Mouse (Mus musculus): ENCODE measurements at regions not wholly inside any gene's neighbourhood (a gene's known extent, or its start where the extent isn't known, plus 50 kb on each side); places are given as distances from the start of the nearest gene placed in this dataset.

DNA sequence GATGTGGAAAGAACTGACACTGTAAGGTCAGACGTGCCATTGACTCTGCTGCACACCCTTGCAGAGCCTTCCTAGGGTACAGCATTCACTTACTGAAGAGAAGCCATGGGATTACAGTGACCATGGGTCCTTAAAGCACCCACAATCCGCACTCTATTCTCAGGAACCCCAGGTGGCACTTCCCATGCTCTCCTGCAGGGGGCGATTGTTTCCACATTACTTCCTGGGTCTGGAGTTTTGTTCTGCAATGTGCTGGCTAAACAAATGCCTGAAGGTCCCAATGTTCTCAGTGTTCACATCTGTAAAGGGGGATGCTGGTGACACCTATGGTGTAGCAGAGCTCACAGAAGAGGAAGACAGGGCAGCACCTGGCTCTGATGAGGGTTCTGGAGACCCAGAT, 198.0 kb downstream of the Gm26897 start:
- Histone ChIP-seq H3K27ac (replicated peaks; ENCODE audit: low read depth, low read length) (no peak overlapping the region), H3K4me1 (ENCODE audit: control insufficient read depth, insufficient read depth, low read length) (no peaks in the 10 kb centered on the region), H3K27me3 (ENCODE audit: control insufficient read depth, insufficient read depth, low read length) (no peaks in the 10 kb centered on the region), H3K36me3 (ENCODE audit: control insufficient read depth, insufficient read depth, low read length) (no peaks in the 10 kb centered on the region), H3K9ac (ENCODE audit: low read length) (no peak overlapping the region), H3K4me3 (ENCODE audit: low read depth, low read length) (no peak overlapping the region), H3K9me3 (ENCODE audit: control insufficient read depth, low read length) (no peaks in the 10 kb centered on the region), H3K4me2 (ENCODE audit: low read depth, severe bottlenecking) (no peak overlapping the region)
- ATAC-seq (ENCODE audit: insufficient number of reproducible peaks, low FRiP score, low TSS enrichment, low read depth) = no peak
- WGBS = 67% methylated on average over 3 of the region's 3 CpGs
- no peak for DNase-seq (ENCODE audit: low spot score)

DNA sequence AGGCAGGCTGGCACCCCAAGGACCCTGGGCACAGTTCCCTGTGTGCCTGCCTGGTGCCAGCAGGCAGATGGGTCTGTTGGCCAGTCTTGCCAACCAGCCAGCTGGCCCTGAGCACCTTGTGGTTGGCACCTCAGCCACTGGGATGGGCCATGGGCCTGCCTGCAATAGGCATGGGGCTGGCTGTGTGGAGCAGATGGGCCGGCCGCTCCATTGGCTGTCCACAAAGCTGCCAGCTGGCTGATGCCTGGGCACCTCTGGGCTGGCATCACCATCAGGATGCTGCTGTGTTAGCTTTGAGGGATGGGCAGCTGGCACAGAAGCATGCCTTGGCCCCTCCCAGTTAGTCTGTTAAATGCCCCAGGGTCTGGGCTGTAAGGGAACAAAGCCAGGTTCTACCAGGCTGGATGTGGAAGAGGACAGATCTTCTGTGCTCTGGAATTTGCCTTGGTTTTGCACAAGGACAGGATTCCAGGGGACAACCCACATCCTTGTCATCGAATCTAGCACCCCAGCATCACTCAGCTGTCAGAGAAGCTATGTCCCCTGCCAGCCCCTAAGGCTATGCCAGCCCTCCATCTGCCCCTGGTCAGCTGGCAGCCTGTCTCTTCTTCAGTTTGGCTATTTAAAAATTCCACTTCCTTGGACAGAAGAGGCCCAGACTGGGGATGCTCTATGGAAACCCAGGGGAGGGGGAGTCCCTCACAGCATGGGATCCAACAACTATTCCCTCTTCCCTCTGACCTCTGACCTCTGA, 201.8 kb downstream of the Gm26897 start:
- H3K36me3 ChIP-seq (ENCODE audit: control insufficient read depth, insufficient read depth, low read length) = no peaks in the 10 kb centered on the region
- no peaks in the 10 kb centered on the region for H3K9me3 ChIP-seq (ENCODE audit: control insufficient read depth, low read length)
- H3K9ac ChIP-seq (ENCODE audit: low read length) = no peak overlapping the region
- no peaks in the 10 kb centered on the region for H3K27me3 ChIP-seq (ENCODE audit: control insufficient read depth, insufficient read depth, low read length)
- no peak overlapping the region for H3K4me2 ChIP-seq (ENCODE audit: low read depth, severe bottlenecking)
- no peak for ATAC-seq (ENCODE audit: insufficient number of reproducible peaks, low FRiP score, low TSS enrichment, low read depth)
- H3K27ac ChIP-seq (replicated peaks; ENCODE audit: low read depth, low read length) = no peak overlapping the region
- no peak for DNase-seq (ENCODE audit: low spot score)
- H3K4me3 ChIP-seq (ENCODE audit: low read depth, low read length) = no peak overlapping the region
- WGBS = 90% methylated on average over 3 of the region's 3 CpGs
- H3K4me1 ChIP-seq (ENCODE audit: control insufficient read depth, insufficient read depth, low read length) = no peaks in the 10 kb centered on the region

DNA sequence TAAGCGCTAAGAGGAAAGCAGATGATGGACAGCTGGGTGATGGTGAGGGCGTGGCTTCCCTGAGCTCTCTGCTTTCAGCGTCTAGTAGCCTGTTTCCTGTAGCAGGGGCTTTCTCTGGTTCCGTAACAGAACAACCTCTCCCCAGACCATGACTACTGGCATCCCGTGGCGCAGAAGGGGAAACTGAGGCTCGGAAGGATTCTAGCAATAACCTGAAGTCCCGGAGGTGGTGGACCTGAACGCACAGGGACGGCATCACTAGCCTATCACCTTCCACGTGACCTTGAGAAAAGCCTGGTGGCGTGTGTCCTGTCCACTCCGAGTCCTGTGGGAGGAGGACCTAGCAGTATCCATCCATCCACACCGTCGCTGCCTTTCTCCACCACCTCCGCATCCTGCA, 208.1 kb downstream of the Gm26897 start:
- Histone ChIP-seq H3K27ac (replicated peaks; ENCODE audit: low read depth, low read length) (no peak overlapping the region), H3K36me3 (ENCODE audit: control insufficient read depth, insufficient read depth, low read length) (no peaks in the 10 kb centered on the region), H3K27me3 (ENCODE audit: control insufficient read depth, insufficient read depth, low read length) (no peaks in the 10 kb centered on the region; the same call in none of the 2 replicates), H3K4me2 (ENCODE audit: low read depth, severe bottlenecking) (no peak overlapping the region), H3K9me3 (ENCODE audit: control insufficient read depth, low read length) (no peaks in the 10 kb centered on the region), H3K4me1 (ENCODE audit: control insufficient read depth, insufficient read depth, low read length) (no peaks in the 10 kb centered on the region), H3K9ac (ENCODE audit: low read length) (no peak overlapping the region), H3K4me3 (ENCODE audit: low read depth, low read length) (no peak overlapping the region)
- DNase-seq (ENCODE audit: low spot score) (no peak), ATAC-seq (ENCODE audit: insufficient number of reproducible peaks, low FRiP score, low TSS enrichment, low read depth) (no peak)
- 81% methylated on average over 16 of the region's 16 CpGs for WGBS

DNA sequence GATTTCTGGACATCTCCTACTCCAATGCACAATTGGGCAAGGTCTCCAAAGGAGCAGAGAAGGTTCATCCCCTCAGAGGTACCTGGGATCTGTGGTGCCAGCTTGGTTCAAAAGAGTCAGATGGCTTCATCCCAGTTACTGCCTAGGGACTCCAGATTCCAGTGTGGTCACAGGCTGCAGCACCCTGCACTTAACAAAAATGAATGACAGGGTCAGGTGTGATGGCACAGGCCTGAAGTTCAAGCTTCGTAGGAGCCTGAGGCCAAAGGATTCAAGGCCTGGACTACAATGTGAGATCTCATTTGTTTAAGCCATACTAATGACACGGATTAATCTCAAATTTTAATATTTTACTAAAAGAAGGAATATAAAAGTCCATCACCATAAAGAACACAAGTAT, 209.1 kb downstream of the Gm26897 start:
- Histone ChIP-seq H3K27me3 (ENCODE audit: control insufficient read depth, insufficient read depth, low read length) (no peaks in the 10 kb centered on the region; the same call in none of the 2 replicates), H3K4me2 (ENCODE audit: low read depth, severe bottlenecking) (no peak overlapping the region), H3K9me3 (ENCODE audit: control insufficient read depth, low read length) (no peaks in the 10 kb centered on the region), H3K4me3 (ENCODE audit: low read depth, low read length) (no peak overlapping the region), H3K27ac (replicated peaks; ENCODE audit: low read depth, low read length) (no peak overlapping the region), H3K4me1 (ENCODE audit: control insufficient read depth, insufficient read depth, low read length) (no peaks in the 10 kb centered on the region), H3K36me3 (ENCODE audit: control insufficient read depth, insufficient read depth, low read length) (no peaks in the 10 kb centered on the region), H3K9ac (ENCODE audit: low read length) (no peak overlapping the region)
- no peak for ATAC-seq (ENCODE audit: insufficient number of reproducible peaks, low FRiP score, low TSS enrichment, low read depth)
- DNase-seq (ENCODE audit: low spot score) = no peak
- WGBS = 81% methylated on average over 2 of the region's 2 CpGs

DNA sequence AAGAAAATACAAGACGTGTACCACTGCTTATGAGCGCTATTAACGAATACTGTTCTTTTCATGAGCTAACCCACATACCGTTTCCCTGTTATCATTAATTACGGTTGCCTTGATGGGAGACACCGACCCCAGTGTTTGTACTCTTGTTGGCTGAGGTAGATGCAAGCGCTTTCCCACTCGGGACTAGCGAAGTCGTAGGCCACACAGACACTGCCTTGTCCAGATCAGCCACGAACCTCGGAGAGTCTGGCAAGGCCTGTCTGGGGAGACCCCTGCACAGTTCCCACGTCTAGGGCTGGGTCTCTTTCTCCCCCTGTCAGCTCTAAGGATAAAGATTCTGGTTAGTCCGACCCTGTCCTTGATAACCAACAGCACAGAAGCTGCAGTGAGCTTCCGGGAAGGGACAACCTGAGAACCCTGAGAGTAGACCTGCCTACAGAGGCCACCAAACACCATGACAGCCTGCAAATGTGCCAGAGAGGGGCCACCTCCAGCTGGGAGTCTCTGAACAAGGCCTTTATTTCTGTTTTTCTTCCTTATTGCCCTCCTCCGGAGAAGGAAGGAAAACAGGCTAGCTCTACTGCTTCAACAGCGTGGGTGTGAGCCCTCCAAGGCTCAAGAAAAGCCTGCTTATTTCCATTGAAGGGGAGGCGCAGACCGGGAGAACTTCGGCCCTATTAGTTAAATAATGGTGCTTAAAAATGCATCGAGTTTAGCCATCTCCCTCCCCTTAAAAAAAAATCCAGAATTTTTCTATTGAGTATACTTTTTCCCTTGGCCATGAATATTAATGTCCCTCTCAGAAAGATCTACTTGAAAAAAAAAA, 209.8 kb downstream of the Gm26897 start:
- Histone ChIP-seq H3K9ac (ENCODE audit: low read length) (no peak overlapping the region), H3K4me2 (ENCODE audit: low read depth, severe bottlenecking) (no peak overlapping the region), H3K36me3 (ENCODE audit: control insufficient read depth, insufficient read depth, low read length) (no peaks in the 10 kb centered on the region), H3K9me3 (ENCODE audit: control insufficient read depth, low read length) (no peaks in the 10 kb centered on the region), H3K27ac (replicated peaks; ENCODE audit: low read depth, low read length) (no peak overlapping the region), H3K27me3 (ENCODE audit: control insufficient read depth, insufficient read depth, low read length) (no peaks in the 10 kb centered on the region; the same call in none of the 2 replicates), H3K4me1 (ENCODE audit: control insufficient read depth, insufficient read depth, low read length) (no peaks in the 10 kb centered on the region), H3K4me3 (ENCODE audit: low read depth, low read length) (no peak overlapping the region)
- ATAC-seq (ENCODE audit: insufficient number of reproducible peaks, low FRiP score, low TSS enrichment, low read depth) = no peak
- WGBS = 73% methylated on average over 21 of the region's 21 CpGs
- no peak for DNase-seq (ENCODE audit: low spot score)

DNA sequence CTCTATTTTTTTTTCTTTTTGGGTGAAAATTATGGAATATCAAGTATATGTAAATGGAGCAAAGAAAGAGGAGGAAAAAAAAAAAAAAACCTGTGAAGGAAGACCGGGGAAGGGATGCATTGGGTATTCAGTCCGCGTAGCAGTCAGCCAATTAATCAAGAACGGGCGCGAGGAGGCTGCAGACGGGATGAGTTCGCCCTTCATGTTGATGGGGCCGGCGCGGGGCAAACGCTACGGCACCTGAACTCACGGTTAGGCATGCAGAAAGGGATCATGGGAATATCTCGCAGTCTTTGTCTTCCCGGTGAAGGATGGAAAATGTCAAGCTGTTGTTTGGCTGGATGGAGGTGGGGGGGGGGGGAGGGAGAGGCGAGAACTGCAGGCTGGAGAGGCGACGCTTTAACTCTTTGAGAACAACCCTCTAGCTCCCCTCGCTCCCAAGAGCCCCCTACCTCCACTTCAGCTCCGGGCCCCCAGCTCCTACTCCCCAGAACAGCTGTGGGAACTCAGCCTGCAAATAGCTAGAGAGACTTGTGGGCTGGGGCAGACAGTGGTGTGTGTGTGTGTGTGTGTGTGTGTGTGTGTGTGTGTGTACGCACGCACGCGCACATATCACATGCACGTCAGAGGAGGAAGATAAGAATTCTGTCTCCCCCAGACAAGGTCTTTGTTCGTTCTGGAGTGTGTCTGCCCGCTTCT, 210.7 kb downstream of the Gm26897 start:
- Histone ChIP-seq H3K9ac (ENCODE audit: low read length) (no peak overlapping the region), H3K27ac (replicated peaks; ENCODE audit: low read depth, low read length) (no peak overlapping the region), H3K4me3 (ENCODE audit: low read depth, low read length) (no peak overlapping the region), H3K4me2 (ENCODE audit: low read depth, severe bottlenecking) (no peak overlapping the region), H3K36me3 (ENCODE audit: control insufficient read depth, insufficient read depth, low read length) (no peaks in the 10 kb centered on the region), H3K4me1 (ENCODE audit: control insufficient read depth, insufficient read depth, low read length) (no peaks in the 10 kb centered on the region), H3K9me3 (ENCODE audit: control insufficient read depth, low read length) (no peaks in the 10 kb centered on the region), H3K27me3 (ENCODE audit: control insufficient read depth, insufficient read depth, low read length) (no peaks in the 10 kb centered on the region; the same call in none of the 2 replicates)
- 37% methylated on average over 28 of the region's 28 CpGs for WGBS
- DNase-seq (ENCODE audit: low spot score) = no peak
- ATAC-seq (ENCODE audit: insufficient number of reproducible peaks, low FRiP score, low TSS enrichment, low read depth) = no peak

DNA sequence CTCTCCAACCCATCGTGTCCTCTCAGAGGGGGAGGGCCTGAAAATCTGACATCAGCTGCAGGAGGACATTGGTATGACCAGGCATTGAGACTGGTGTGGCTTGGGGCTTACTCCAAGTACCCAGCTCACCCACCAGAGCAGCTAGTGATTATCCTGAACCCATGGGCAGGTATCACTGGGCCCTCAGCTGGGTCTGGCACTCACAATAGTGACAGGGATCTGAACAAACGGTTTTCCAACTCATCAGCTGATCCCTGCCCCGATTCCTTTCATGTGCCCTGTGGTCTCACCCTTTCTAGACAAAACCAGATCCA, 211.2 kb downstream of the Gm26897 start:
- H3K4me3 ChIP-seq (ENCODE audit: low read depth, low read length) = no peak overlapping the region
- ATAC-seq (ENCODE audit: insufficient number of reproducible peaks, low FRiP score, low TSS enrichment, low read depth) (no peak), DNase-seq (ENCODE audit: low spot score) (no peak)
- H3K36me3 ChIP-seq (ENCODE audit: control insufficient read depth, insufficient read depth, low read length) = no peaks in the 10 kb centered on the region
- WGBS = 70% methylated on average over 3 of the region's 3 CpGs
- H3K9me3 ChIP-seq (ENCODE audit: control insufficient read depth, low read length) = no peaks in the 10 kb centered on the region
- H3K27ac ChIP-seq (replicated peaks; ENCODE audit: low read depth, low read length) = no peak overlapping the region
- no peak overlapping the region for H3K4me2 ChIP-seq (ENCODE audit: low read depth, severe bottlenecking)
- H3K4me1 ChIP-seq (ENCODE audit: control insufficient read depth, insufficient read depth, low read length) = no peaks in the 10 kb centered on the region
- no peaks in the 10 kb centered on the region; the same call in none of the 2 replicates for H3K27me3 ChIP-seq (ENCODE audit: control insufficient read depth, insufficient read depth, low read length)
- H3K9ac ChIP-seq (ENCODE audit: low read length) = no peak overlapping the region

DNA sequence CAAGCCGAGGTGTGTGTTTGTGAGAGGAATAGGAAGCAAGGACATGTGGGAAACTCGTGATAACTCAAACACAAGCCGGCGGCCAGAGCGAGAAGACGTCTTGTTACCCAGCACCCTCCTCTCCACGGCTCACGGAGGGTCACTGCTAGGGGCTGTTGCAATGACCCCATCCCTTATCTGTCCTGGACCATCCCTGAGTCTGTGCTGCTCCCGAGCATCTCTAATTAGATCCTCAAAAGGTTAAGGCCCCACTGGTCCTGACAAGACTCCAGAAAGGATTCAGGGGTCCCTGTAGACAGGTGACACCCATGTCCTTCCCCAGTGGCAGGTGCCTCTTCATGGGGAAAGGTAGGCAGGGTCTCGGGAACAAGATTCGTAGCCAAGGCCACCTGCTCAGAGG, 212.6 kb downstream of the Gm26897 start:
- ATAC-seq (ENCODE audit: insufficient number of reproducible peaks, low FRiP score, low TSS enrichment, low read depth) = no peak

More for the DNA sequence above, 212.6 kb downstream of the Gm26897 start:
- H3K27me3 ChIP-seq (ENCODE audit: control insufficient read depth, insufficient read depth, low read length) = no peaks in the 10 kb centered on the region; the same call in none of the 2 replicates
- no peaks in the 10 kb centered on the region for H3K4me1 ChIP-seq (ENCODE audit: control insufficient read depth, insufficient read depth, low read length)
- 89% methylated on average over 11 of the region's 11 CpGs for WGBS
- no peak overlapping the region for H3K27ac ChIP-seq (replicated peaks; ENCODE audit: low read depth, low read length)
- no peak overlapping the region for H3K9ac ChIP-seq (ENCODE audit: low read length)
- DNase-seq (ENCODE audit: low spot score) = no peak
- H3K36me3 ChIP-seq (ENCODE audit: control insufficient read depth, insufficient read depth, low read length) = no peaks in the 10 kb centered on the region
- H3K9me3 ChIP-seq (ENCODE audit: control insufficient read depth, low read length) = no peaks in the 10 kb centered on the region
- H3K4me2 ChIP-seq (ENCODE audit: low read depth, severe bottlenecking) = no peak overlapping the region
- H3K4me3 ChIP-seq (ENCODE audit: low read depth, low read length) = no peak overlapping the region
